Mouse (Mus musculus) ES-E14 (cell line): ENCODE data around the gene Rprd1b. TPM values are rescaled to one million over a fixed set of nuclear protein-coding genes. Genes with fewer than 3 reads are reported as not detected.

Experiments
- DNase-seq: peaks from one replicate; pipeline ENCODE4 v3.0.0-alpha.2; 2013; ENCODE audit warnings: low read depth, low spot score
- H3K27ac ChIP-seq: 2 replicates; pipeline ENCODE4 v1.5.1; 2012; ENCODE audit warnings: low read depth, mild to moderate bottlenecking, low read length, moderate library complexity, mixed read lengths; ENCODE audit not compliant: poor library complexity, insufficient read depth, severe bottlenecking
- H3K36me3 ChIP-seq: 2 replicates; pipeline ENCODE4 v1.6.1; 2012; ENCODE audit warnings: mild to moderate bottlenecking, low read length, moderate library complexity, mixed read lengths; ENCODE audit not compliant: control insufficient read depth, poor library complexity, insufficient read depth, severe bottlenecking
- H3K4me1 ChIP-seq, 2 experiments: fragments of 150-350 bp in 1 of 2; sonication (generic) in 1 of 2; 2 replicates each; pipeline ENCODE4 v1.6.1; 2012; ENCODE audit warnings: low read length in 2 of 2, mild to moderate bottlenecking in 1 of 2, mixed read lengths in 1 of 2; ENCODE audit not compliant: control insufficient read depth in 2 of 2, insufficient read depth in 2 of 2, poor library complexity in 1 of 2
- H3K4me3 ChIP-seq, 2 experiments: fragments of 150-350 bp in 1 of 2; sonication (generic) in 1 of 2; 2 replicates each; pipeline ENCODE4 v1.5.1; 2012; ENCODE audit warnings: low read length in 2 of 2, low read depth in 1 of 2, mild to moderate bottlenecking in 1 of 2, mixed read lengths in 1 of 2; ENCODE audit not compliant: insufficient read depth in 1 of 2, poor library complexity in 1 of 2, severe bottlenecking in 1 of 2
- H3K9ac ChIP-seq: 2 replicates; pipeline ENCODE4 v1.6.1; 2012; ENCODE audit warnings: low read depth, mild to moderate bottlenecking, low read length, mixed read lengths; ENCODE audit not compliant: poor library complexity, insufficient read depth, severe bottlenecking
- H3K9me3 ChIP-seq: fragments of 150-350 bp; sonication (generic); 2 replicates; pipeline ENCODE4 v1.6.1; 2012; ENCODE audit warnings: low read depth, mild to moderate bottlenecking, low read length; ENCODE audit not compliant: control insufficient read depth, insufficient read depth
- CHD2 ChIP-seq: IDR thresholded peaks from 2 replicates; pipeline ENCODE4 v1.6.1; 2014; ENCODE audit warnings: mild to moderate bottlenecking, low read depth, low read length, inconsistent platforms
- HCFC1 ChIP-seq: IDR thresholded peaks from 2 replicates; pipeline ENCODE4 v1.6.1; 2012; ENCODE audit warnings: low read length, inconsistent platforms, borderline replicate concordance; ENCODE audit not compliant: insufficient read depth
- MAFK ChIP-seq: IDR thresholded peaks from 2 replicates; pipeline ENCODE4 v1.6.1; 2014; ENCODE audit warnings: mild to moderate bottlenecking, low read depth, low read length, inconsistent platforms; ENCODE audit not compliant: insufficient read depth
- ZC3H11A ChIP-seq: IDR thresholded peaks from 2 replicates; pipeline ENCODE4 v1.6.1; 2012; ENCODE audit warnings: low read depth, mild to moderate bottlenecking, inconsistent platforms, low read length, borderline replicate concordance
- ZNF384 ChIP-seq: IDR thresholded peaks from 2 replicates; pipeline ENCODE4 v1.6.1; 2012; ENCODE audit warnings: low read depth, low read length, inconsistent platforms
- in situ Hi-C, 2 experiments: fragments of 600-800 bp; cut with MboI; formaldehyde crosslinking; loops; one replicate each; pipeline ENCODE4 v1.15.1; 2025; ENCODE audit warnings: low sequenced_read_pairs in 2 of 2, inconsistent platforms in 1 of 2; ENCODE audit not compliant: unreplicated experiment in 2 of 2
- total RNA-seq: library from RNA; depleted of rRNA; stranded (reverse); fragments of 300-350 nt; gene quantifications from 2 replicates; pipeline ENCODE4 v1.2.3, GENCODE M21; 2012

Rprd1b gene
- total RNA-seq, 1 experiment = 13.1 TPM

DNA sequence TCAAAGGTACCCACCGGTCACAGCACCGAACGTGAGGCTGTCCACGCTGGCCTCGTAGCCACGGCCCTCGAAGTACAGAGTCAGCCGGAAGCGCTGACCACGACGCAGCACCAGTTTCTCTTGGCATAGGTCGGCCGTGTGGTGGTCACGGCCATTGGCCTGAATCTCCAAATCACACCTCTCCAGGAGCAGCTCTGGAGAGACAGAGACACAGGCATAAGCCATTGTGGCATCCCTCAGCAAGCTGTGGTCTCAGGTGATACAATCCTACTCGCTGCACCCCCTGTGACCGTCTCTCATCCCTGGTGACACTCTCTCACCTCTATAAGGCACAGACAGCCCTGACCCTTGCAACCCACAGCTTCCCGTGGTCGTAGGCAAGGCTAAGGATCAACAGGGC lies 114.7 kb downstream of the Rprd1b start:
- in situ Hi-C loops = no loop called here
- Histone ChIP-seq H3K4me1 (peaks cover 0 to 3% of the 10 kb centered on the region in 2 experiments; a peak in 1 of 4 replicates), H3K9ac (no peak overlapping the region), H3K4me3 (no peak overlapping the region), H3K27ac (no peak overlapping the region), H3K36me3 (no peaks in the 10 kb centered on the region), H3K9me3 (no peaks in the 10 kb centered on the region)
- DNase-seq = no peak
- no peak for TF ChIP-seq MAFK
- TF ChIP-seq HCFC1 = no peak
- no peak for TF ChIP-seq ZC3H11A
- no peak for TF ChIP-seq ZNF384
- no peak for TF ChIP-seq CHD2

DNA sequence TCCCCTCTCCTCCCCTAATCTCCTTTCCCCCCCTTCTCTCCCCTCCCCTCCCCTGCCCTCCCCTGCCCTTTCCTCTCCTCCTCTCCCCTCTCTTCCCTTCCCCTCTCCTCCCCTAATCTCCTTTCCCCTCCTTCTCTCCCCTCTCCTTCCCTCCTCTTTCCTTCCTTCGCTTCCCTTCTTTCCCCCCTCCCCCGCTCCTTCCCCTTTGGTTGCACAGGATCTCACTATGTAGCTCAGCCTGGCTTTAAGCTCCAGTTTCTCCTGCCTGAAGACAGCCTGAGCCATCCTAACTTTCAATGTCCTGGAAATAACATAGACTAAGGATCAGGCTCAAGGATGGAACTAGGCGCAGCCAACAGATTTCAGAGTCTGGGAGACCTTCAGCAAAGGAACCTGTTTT lies 115.5 kb downstream of the Rprd1b start:
- H3K9ac ChIP-seq = no peak overlapping the region
- in situ Hi-C loops = no loop called here
- H3K9me3 ChIP-seq = no peaks in the 10 kb centered on the region
- no peak overlapping the region for H3K27ac ChIP-seq
- no peak overlapping the region for H3K4me3 ChIP-seq
- no peaks in the 10 kb centered on the region for H3K36me3 ChIP-seq
- peaks cover 0 to 3% of the 10 kb centered on the region in 2 experiments; a peak in 1 of 4 replicates for H3K4me1 ChIP-seq
- DNase-seq = no peak
- no peak for TF ChIP-seq HCFC1

GRCm38 (mm10) chr2:158144263-158144662 lies 116.0 kb downstream of the Rprd1b start:
- H3K36me3 ChIP-seq = no peaks in the 10 kb centered on the region
- H3K27ac ChIP-seq = no peak overlapping the region
- TF ChIP-seq MAFK (no peak), ZC3H11A (no peak), ZNF384 (no peak), HCFC1 (no peak), CHD2 (no peak)
- H3K9me3 ChIP-seq = no peaks in the 10 kb centered on the region
- DNase-seq = no peak
- in situ Hi-C loops = no loop called here
- peaks cover 0 to 3% of the 10 kb centered on the region in 2 experiments; a peak in 1 of 4 replicates for H3K4me1 ChIP-seq
- H3K9ac ChIP-seq = no peak overlapping the region
- no peak overlapping the region for H3K4me3 ChIP-seq

GRCm38 (mm10) chr2:158144750-158145527 lies 116.6 kb downstream of the Rprd1b start:
- DNase-seq = no peak
- no peak overlapping the region for H3K4me3 ChIP-seq
- peaks cover 0 to 3% of the 10 kb centered on the region in 2 experiments; a peak in 1 of 4 replicates for H3K4me1 ChIP-seq
- TF ChIP-seq ZNF384 (no peak), MAFK (no peak), ZC3H11A (no peak), CHD2 (no peak), HCFC1 (no peak)
- H3K27ac ChIP-seq = no peak overlapping the region
- no peaks in the 10 kb centered on the region for H3K36me3 ChIP-seq
- no peaks in the 10 kb centered on the region for H3K9me3 ChIP-seq
- H3K9ac ChIP-seq = no peak overlapping the region
- in situ Hi-C loops = no loop called here
